Mouse (Mus musculus) embryonic facial prominence, embryonic 10.5 days (tissue): Measurements from ENCODE around the gene Zfyve28. TPM values are rescaled to one million over a fixed set of nuclear protein-coding genes. Genes with fewer than 3 reads are reported as not detected.

Experiments
- DNase-seq: peaks from one replicate; pipeline ENCODE4 v3.0.0-alpha.2; 2017; ENCODE audit warnings: low spot score
- H3K27ac ChIP-seq: fragments of 300-500 bp; sonication (generic); replicated peaks from 2 replicates; pipeline ENCODE4 v1.5.1; 2016; ENCODE audit warnings: mild to moderate bottlenecking
- H3K27me3 ChIP-seq: fragments of 300-500 bp; sonication (generic); replicated peaks from 2 replicates; pipeline ENCODE4 v1.6.1; 2016; ENCODE audit warnings: low read depth, mild to moderate bottlenecking; ENCODE audit not compliant: poor library complexity, severe bottlenecking
- H3K36me3 ChIP-seq: fragments of 300-500 bp; sonication (generic); replicated peaks from 2 replicates; pipeline ENCODE4 v1.6.1; 2016; ENCODE audit warnings: mild to moderate bottlenecking, moderate library complexity
- H3K4me1 ChIP-seq: fragments of 300-500 bp; sonication (generic); 2 replicates; pipeline ENCODE4 v1.6.1; 2016
- H3K4me3 ChIP-seq: fragments of 300-500 bp; sonication (generic); 2 replicates; pipeline ENCODE4 v1.5.1; 2016; ENCODE audit warnings: mild to moderate bottlenecking, moderate library complexity
- H3K9me3 ChIP-seq: fragments of 300-500 bp; sonication (generic); 2 replicates; pipeline ENCODE4 v1.6.1; 2016; ENCODE audit warnings: mild to moderate bottlenecking
- WGBS: fragments of 180-500 bp; shearing (Covaris S2); methylation state at CpG from one replicate; pipeline ENCODE4 v1.1.7; 2016; 5-methylcytosine and 5-hydroxymethylcytosine counted together
- polyA plus RNA-seq: library from polyadenylated mRNA; unstranded; fragments of >200 nt; fragmentation: Nextera tagmentation; extraction: Ambion mirVana; gene quantifications from 2 replicates; pipeline ENCODE4 v1.2.1, GENCODE M21; 2016

The Zfyve28 gene
- polyA plus RNA-seq, 1 experiment from 2014 or later, result 0.93 TPM

GRCm38 (mm10) chr5:34309016-34309415 is 20.8 kb upstream of the Zfyve28 start:
- Histone ChIP-seq H3K27ac (no peak overlapping the region), H3K4me3 (no peak overlapping the region), H3K9me3 (no peaks in the 10 kb centered on the region), H3K4me1 (no peaks in the 10 kb centered on the region), H3K36me3 (no peaks in the 10 kb centered on the region), H3K27me3 (no peaks in the 10 kb centered on the region)
- DNase-seq, result no peak
- 83% methylated on average over 3 of the region's 3 CpGs for WGBS

- Histone ChIP-seq H3K4me3 (no peak overlapping the region), H3K36me3 (no peaks in the 10 kb centered on the region), H3K27ac (no peak overlapping the region), H3K9me3 (no peaks in the 10 kb centered on the region), H3K27me3 (no peaks in the 10 kb centered on the region), H3K4me1 (no peaks in the 10 kb centered on the region)
- WGBS, result 81% methylated on average over 7 of the region's 7 CpGs
- no peak for DNase-seq
These were observed 14.1 kb upstream of the Zfyve28 start for GRCm38 (mm10) chr5:34302377-34302776.

- 86% methylated on average over 10 of the region's 10 CpGs for WGBS
- no peak overlapping the region for H3K27ac ChIP-seq
- H3K27me3 ChIP-seq, result no peaks in the 10 kb centered on the region
- H3K4me3 ChIP-seq, result no peak overlapping the region
- no peak for DNase-seq
- H3K36me3 ChIP-seq, result no peaks in the 10 kb centered on the region
- no peaks in the 10 kb centered on the region for H3K9me3 ChIP-seq
- peaks cover 5% of the 10 kb centered on the region; the same call in 1 of the 2 replicates for H3K4me1 ChIP-seq
These were observed 10.8 kb upstream of the Zfyve28 start for GRCm38 (mm10) chr5:34298937-34299535.

DNA sequence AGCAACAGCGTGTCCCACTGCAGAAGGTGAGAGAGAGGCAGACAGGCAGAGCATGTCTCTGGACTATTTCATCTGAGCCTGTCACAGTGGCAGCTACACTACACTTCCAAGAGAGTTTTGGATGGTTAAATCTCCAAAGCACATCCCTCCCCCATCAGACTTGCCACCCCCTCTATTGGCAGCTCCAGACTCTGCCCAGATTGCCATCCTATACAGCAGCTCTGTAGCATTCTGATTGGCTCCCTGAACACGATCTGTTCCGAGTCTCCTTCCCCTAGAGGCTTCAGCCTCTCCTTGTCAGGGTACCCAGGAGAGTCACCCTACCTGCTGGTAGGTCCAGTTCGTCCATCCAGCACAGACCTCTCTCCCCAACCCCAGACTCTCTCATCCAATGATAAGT is 9.8 kb upstream of the Zfyve28 start:
- WGBS, result 55% methylated on average over 4 of the region's 4 CpGs
- no peaks in the 10 kb centered on the region for H3K27me3 ChIP-seq
- H3K36me3 ChIP-seq, result no peaks in the 10 kb centered on the region
- peaks cover 5% of the 10 kb centered on the region; the same call in 1 of the 2 replicates for H3K4me1 ChIP-seq
- no peak overlapping the region for H3K27ac ChIP-seq
- DNase-seq, result no peak
- H3K4me3 ChIP-seq, result no peak overlapping the region
- no peaks in the 10 kb centered on the region for H3K9me3 ChIP-seq

GRCm38 (mm10) chr5:34295141-34295540 is 6.9 kb upstream of the Zfyve28 start:
- WGBS, result 84% methylated on average over 2 of the region's 2 CpGs
- Histone ChIP-seq H3K27me3 (peaks cover 11% of the 10 kb centered on the region), H3K4me3 (no peak overlapping the region), H3K27ac (no peak overlapping the region), H3K4me1 (peaks cover 5% of the 10 kb centered on the region; the same call in 1 of the 2 replicates), H3K36me3 (no peaks in the 10 kb centered on the region), H3K9me3 (no peaks in the 10 kb centered on the region)
- DNase-seq, result no peak

- 41% methylated on average over 2 of the region's 2 CpGs for WGBS
These were observed 6.4 kb upstream of the Zfyve28 start for GRCm38 (mm10) chr5:34294696-34295095.

GRCm38 (mm10) chr5:34293363-34293762 is 5.1 kb upstream of the Zfyve28 start:
- no peak overlapping the region for H3K4me3 ChIP-seq
- 81% methylated on average over 6 of the region's 6 CpGs for WGBS
- H3K4me1 ChIP-seq, result peaks cover 11% of the 10 kb centered on the region
- peaks cover 29% of the 10 kb centered on the region for H3K27me3 ChIP-seq
- no peaks in the 10 kb centered on the region for H3K9me3 ChIP-seq
- DNase-seq, result no peak
- no peaks in the 10 kb centered on the region for H3K36me3 ChIP-seq
- H3K27ac ChIP-seq, result no peak overlapping the region

More at GRCm38 (mm10) chr5:34294696-34295095, 6.4 kb upstream of the Zfyve28 start:
- Histone ChIP-seq H3K27me3 (peaks cover 16% of the 10 kb centered on the region), H3K36me3 (no peaks in the 10 kb centered on the region), H3K4me1 (peaks cover 5% of the 10 kb centered on the region; the same call in 1 of the 2 replicates), H3K27ac (no peak overlapping the region), H3K9me3 (no peaks in the 10 kb centered on the region), H3K4me3 (no peak overlapping the region)
- no peak for DNase-seq

DNA sequence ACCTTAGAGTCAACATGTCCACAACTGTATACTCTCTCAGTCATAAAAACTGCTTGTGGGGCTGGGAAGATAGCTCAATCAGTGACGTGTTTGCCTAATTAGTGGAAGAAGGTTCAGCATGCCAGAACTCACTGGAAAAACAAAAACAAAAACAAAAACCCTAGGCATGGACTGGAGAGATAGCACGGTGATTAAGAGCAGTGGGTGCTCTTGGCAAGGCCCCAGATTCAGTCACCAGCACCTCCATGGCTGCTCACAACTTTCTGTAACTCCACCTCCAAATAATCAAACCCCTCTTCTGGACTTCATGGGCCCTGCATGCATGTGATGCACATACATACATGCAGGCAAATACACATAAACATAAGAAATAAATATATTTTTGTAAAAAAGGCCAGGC is 1.0 kb upstream of the Zfyve28 start:
- no peak for DNase-seq
- Histone ChIP-seq H3K36me3 (no peaks in the 10 kb centered on the region), H3K4me3 (no peak overlapping the region), H3K27ac (no peak overlapping the region), H3K27me3 (peaks cover 70% of the 10 kb centered on the region), H3K4me1 (peaks cover 33% of the 10 kb centered on the region), H3K9me3 (no peaks in the 10 kb centered on the region)
- 65% methylated on average over 2 of the region's 2 CpGs for WGBS

- WGBS, result 2% methylated on average over 18 of the region's 18 CpGs
- Histone ChIP-seq H3K4me3 (peak overlapping the region; percentile 67), H3K27ac (peak overlapping the region; percentile 1; the same call in 1 of the 2 replicates), H3K27me3 (peaks cover 85% of the 10 kb centered on the region), H3K4me1 (peaks cover 42% of the 10 kb centered on the region), H3K36me3 (no peaks in the 10 kb centered on the region), H3K9me3 (no peaks in the 10 kb centered on the region)
- DNase-seq, result no peak
These were observed 457 bp downstream of the Zfyve28 start for GRCm38 (mm10) chr5:34287838-34288145.

DNA sequence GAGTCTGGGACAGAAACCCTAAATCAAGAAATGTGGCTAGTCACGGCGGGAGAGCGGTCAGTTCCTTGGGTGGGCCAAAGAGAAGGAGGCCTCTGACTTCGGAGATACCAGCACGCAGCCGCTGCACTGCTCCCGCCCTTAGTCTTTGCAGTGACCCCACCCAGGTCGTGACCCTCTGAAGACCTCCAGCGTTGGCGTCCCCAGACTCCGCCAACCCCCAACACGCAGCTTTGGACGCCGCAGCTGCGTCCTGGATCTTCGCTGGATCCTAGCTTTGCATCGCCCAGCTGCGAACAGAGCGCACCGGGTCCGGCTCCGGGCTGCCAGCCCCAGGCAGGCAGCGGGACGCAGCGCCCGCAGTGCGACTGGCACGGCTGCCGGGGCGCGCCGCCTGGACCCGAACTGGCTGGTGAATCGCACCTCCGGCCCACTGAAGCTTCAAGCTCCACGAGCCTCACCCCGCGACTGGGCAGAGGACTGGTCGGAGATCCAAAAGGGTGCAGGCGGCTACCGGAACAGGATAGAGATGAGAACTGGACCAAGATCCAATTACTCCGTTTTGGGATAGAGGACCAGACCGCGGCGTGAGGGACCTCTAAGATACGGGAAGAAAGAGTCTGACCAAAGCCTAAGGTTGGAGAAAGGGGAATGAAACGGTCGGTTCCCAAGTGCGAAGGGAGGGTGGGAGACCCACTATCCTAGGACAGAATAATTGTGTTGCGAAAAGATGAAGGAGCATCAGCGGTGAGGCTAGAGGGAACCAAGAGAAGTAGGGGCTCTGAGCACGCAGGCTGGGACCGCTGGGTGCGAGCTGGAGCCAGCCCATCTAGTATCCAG is 1.0 kb downstream of the Zfyve28 start:
- H3K4me3 ChIP-seq, result peak overlapping the region; percentile 67
- WGBS, result under 1% methylated on average over 54 of the region's 54 CpGs
- H3K27ac ChIP-seq, result no peak overlapping the region
- DNase-seq, result peak; percentile 44
- peaks cover 91% of the 10 kb centered on the region for H3K27me3 ChIP-seq
- H3K9me3 ChIP-seq, result no peaks in the 10 kb centered on the region
- peaks cover 47% of the 10 kb centered on the region for H3K4me1 ChIP-seq
- H3K36me3 ChIP-seq, result no peaks in the 10 kb centered on the region

- Histone ChIP-seq H3K27me3 (peaks cover 92% of the 10 kb centered on the region), H3K4me3 (peak overlapping the region; percentile 67), H3K9me3 (no peaks in the 10 kb centered on the region), H3K27ac (no peak overlapping the region), H3K4me1 (peaks cover 47% of the 10 kb centered on the region), H3K36me3 (no peaks in the 10 kb centered on the region)
- WGBS, result 2% methylated on average over 11 of the region's 11 CpGs
- peak; percentile 41 for DNase-seq
These were observed 1.7 kb downstream of the Zfyve28 start for GRCm38 (mm10) chr5:34286516-34286915.

GRCm38 (mm10) chr5:34285285-34285684 is 3.0 kb downstream of the Zfyve28 start:
- no peaks in the 10 kb centered on the region for H3K36me3 ChIP-seq
- 90% methylated on average over 2 of the region's 2 CpGs for WGBS
- H3K27me3 ChIP-seq, result peaks cover 82% of the 10 kb centered on the region

More at GRCm38 (mm10) chr5:34285285-34285684, 3.0 kb downstream of the Zfyve28 start:
- Histone ChIP-seq H3K9me3 (no peaks in the 10 kb centered on the region), H3K27ac (no peak overlapping the region), H3K4me3 (no peak overlapping the region), H3K4me1 (peaks cover 47% of the 10 kb centered on the region)
- DNase-seq, result no peak
